ENCODE assay signal across 8 mouse cellular contexts in the genomic region with DNA sequence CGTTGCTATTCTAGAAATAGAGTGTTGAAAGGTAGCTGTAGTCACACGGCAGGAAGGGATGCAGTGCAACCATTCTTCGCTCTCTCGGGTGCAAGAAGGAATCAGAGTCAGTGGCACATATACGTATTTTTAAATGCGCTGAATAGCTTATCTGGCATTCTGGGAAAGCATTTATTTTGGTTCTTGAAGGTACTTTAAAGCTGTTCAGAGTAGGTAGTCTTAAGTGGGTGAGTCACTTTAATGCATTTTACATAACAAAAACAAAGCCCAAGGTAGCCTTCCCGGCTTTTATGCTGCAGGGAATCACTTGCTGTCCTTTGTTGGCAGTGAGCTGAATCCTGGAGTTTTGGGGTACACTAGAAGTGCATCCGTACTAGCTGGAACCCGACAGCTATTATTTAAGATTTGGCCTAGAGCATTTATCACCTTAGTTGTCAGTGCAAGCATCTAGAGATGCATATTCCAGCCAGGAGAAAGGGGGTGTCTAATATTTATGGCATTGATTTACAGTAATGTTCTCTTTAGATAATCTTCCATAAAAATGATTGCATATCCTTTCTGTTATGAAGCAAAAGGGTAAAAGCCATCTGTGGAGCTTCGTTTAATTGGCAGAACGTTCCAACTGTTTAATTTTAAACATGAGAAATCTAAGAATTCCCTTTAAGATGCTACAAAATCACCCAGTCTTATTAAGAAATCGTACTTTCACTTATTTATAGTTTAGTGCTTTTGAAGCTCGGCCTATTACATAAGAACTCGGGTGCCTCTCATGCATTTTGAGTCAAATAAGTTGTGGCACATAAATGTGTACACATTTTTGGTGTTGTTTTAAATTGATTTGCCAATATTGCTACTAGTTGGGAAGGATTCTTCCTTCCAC. TPM values are rescaled to one million over a fixed set of nuclear protein-coding genes. Genes with fewer than 3 reads are reported as not detected.
DNase-seq lines count a peak whose midpoint lies in the region; ATAC-seq lines count a peak whose summit lies in the region.

No protein-coding gene starts in this region.

- no peaks in the 10 kb centered on the region for H3K9me3 ChIP-seq in heart, embryonic 12.5 days (replicated peaks)
- H3K9me3 ChIP-seq in embryonic facial prominence, embryonic 12.5 days: no peaks in the 10 kb centered on the region

- H3K9ac ChIP-seq in heart, embryonic 12.5 days: peak overlapping the region; percentile 91
- peak overlapping the region; percentile 79; the same call in 1 of the 2 replicates for H3K9ac ChIP-seq in embryonic facial prominence, embryonic 12.5 days

- no peak for DNase-seq in heart, adult 8-10 months (ENCODE audit: low spot score)
- DNase-seq in Muller cell, postnatal 12 days (ENCODE audit: inconsistent ontology term): peak; percentile 8
- DNase-seq in left cerebral cortex, postnatal 14 days (ENCODE audit: low spot score in 2 of 2): peak; percentile 14 to 44
- peak; percentile 20 for DNase-seq in right cerebral cortex, postnatal 25 days
- DNase-seq in natural killer cell, adult 2 months (ENCODE audit: low spot score in 2 of 2): no peak

- peaks cover 8% of the 10 kb centered on the region for H3K4me1 ChIP-seq in heart, embryonic 12.5 days (replicated peaks)
- H3K4me1 ChIP-seq in embryonic facial prominence, embryonic 12.5 days: no peaks in the 10 kb centered on the region; the same call in 1 of the 2 replicates

- ATAC-seq in heart, embryonic 12.5 days (ENCODE audit: insufficient number of reproducible peaks, low FRiP score): no peak
- no peak for ATAC-seq in embryonic facial prominence, embryonic 12.5 days (ENCODE audit: insufficient number of reproducible peaks, insufficient read depth, low FRiP score, low TSS enrichment)
- ATAC-seq in CD4-positive, CD25-positive, alpha-beta regulatory T cell, adult 4 months: no peak

- 36% methylated on average over 14 of the region's 14 CpGs for WGBS in heart, embryonic 12.5 days
- 21% methylated on average over 14 of the region's 14 CpGs for WGBS in embryonic facial prominence, embryonic 12.5 days

- intact Hi-C loops in left cerebral cortex, postnatal 14 days (cut with DNase I): loop anchor here (5.0 to 10.0 kb wide), 3 partner anchors 66 to 356 kb away; no protein-coding TSS in a partner anchor

- peak overlapping the region; percentile 77 for H3K4me3 ChIP-seq in heart, embryonic 12.5 days
- peak overlapping the region; percentile 63 for H3K4me3 ChIP-seq in embryonic facial prominence, embryonic 12.5 days

- H3K27me3 ChIP-seq in heart, embryonic 12.5 days (replicated peaks): no peaks in the 10 kb centered on the region
- no peaks in the 10 kb centered on the region for H3K27me3 ChIP-seq in embryonic facial prominence, embryonic 12.5 days

- H3K36me3 ChIP-seq in heart, embryonic 12.5 days: no peaks in the 10 kb centered on the region
- H3K36me3 ChIP-seq in embryonic facial prominence, embryonic 12.5 days: no peaks in the 10 kb centered on the region

- H3K4me2 ChIP-seq in heart, embryonic 12.5 days: peak overlapping the region; percentile 79
- peak overlapping the region; percentile 75 for H3K4me2 ChIP-seq in embryonic facial prominence, embryonic 12.5 days (replicated peaks)

- H3K27ac ChIP-seq in heart, embryonic 12.5 days (ENCODE audit: poor library complexity, severe bottlenecking): peak overlapping the region; percentile 94; the same call in 1 of the 2 replicates
- H3K27ac ChIP-seq in embryonic facial prominence, embryonic 12.5 days: no peak overlapping the region

RNA-seq across cellular contexts. Expression of a gene that starts 1.6 kb away (rescaled TPM):
- 25.4 and 28.1 TPM in 2 replicates for polyA plus RNA-seq in heart, embryonic 12.5 days (2016; fragmentation: Nextera tagmentation; extraction: Ambion mirVana)
- 100 to 1,000 TPM in 1 of 4 experiments, 10 to 100 TPM in 3; 80.2 to 106 (median 94.4) TPM for total RNA-seq in heart, adult 8-10 months (2022)
- 20.1 and 21.8 TPM in 2 replicates for polyA plus RNA-seq in embryonic facial prominence, embryonic 12.5 days (2016; fragmentation: Nextera tagmentation; extraction: Ambion mirVana)
- total RNA-seq in left cerebral cortex, postnatal 14 days (2021): 100 to 1,000 TPM; 196 to 212 TPM
- polyA plus RNA-seq in CD4-positive, CD25-positive, alpha-beta regulatory T cell, adult 4 months (2017; shearing (Covaris generic)): not detected

Comparison
In these comparisons a context has a peak if more than half of its experiments do, and no peak if none do; other contexts are left out.
1. DNase-seq: peak in Muller cell, postnatal 12 days (single experiment), left cerebral cortex, postnatal 14 days (2 of 2) and right cerebral cortex, postnatal 25 days (single experiment); none in heart, adult 8-10 months (single experiment) and natural killer cell, adult 2 months (0 of 2).
2. RNA of a gene that starts 1.6 kb away (polyA plus RNA-seq): 25.4 to 28.1 TPM in heart, embryonic 12.5 days and 20.1 to 21.8 TPM in embryonic facial prominence, embryonic 12.5 days; not detected in CD4-positive, CD25-positive, alpha-beta regulatory T cell, adult 4 months; every median in the first group is over 10 times any median in the second.